9 mouse cellular contexts compared by ENCODE assay signal in genomic region chr9:114415701-114416100, GRCm38 (mm10). TPM values are rescaled to one million over a fixed set of nuclear protein-coding genes. Genes with fewer than 3 reads are reported as not detected.
DNase-seq lines count a peak whose midpoint lies in the region; ATAC-seq lines count a peak whose summit lies in the region.
"Had no signal": no experiment of that assay in that cellular context is flagged by ENCODE, and none has a peak within 500 bp of the region (broad histone marks: within the 10 kb centered on the region; RNA-seq: fewer than 3 reads in every experiment).

No protein-coding gene starts in this region.

- no peaks in the 10 kb centered on the region for H3K27me3 ChIP-seq in forebrain, embryonic 13.5 days
- H3K27me3 ChIP-seq in forebrain, embryonic 12.5 days, result no peaks in the 10 kb centered on the region
- H3K27me3 ChIP-seq in embryonic facial prominence, embryonic 14.5 days (replicated peaks; ENCODE audit: control insufficient read depth, insufficient read depth, low read length), result no peaks in the 10 kb centered on the region
- H3K27me3 ChIP-seq: liver, embryonic 15.5 days had no signal

- no peak overlapping the region for H3K27ac ChIP-seq in forebrain, embryonic 13.5 days
- H3K27ac ChIP-seq in forebrain, embryonic 12.5 days, result no peak overlapping the region
- H3K27ac ChIP-seq in embryonic facial prominence, embryonic 14.5 days (replicated peaks; ENCODE audit: low read depth, low read length), result no peak overlapping the region
- H3K27ac ChIP-seq: liver, embryonic 15.5 days had no signal

- H3K4me2 ChIP-seq in forebrain, embryonic 13.5 days, result no peak overlapping the region
- H3K4me2 ChIP-seq in forebrain, embryonic 12.5 days, result no peak overlapping the region
- no peak overlapping the region for H3K4me2 ChIP-seq in embryonic facial prominence, embryonic 14.5 days (ENCODE audit: low read depth, low read length)
- H3K4me2 ChIP-seq: liver, embryonic 15.5 days had no signal

- peak; percentile 43; the same call in 1 of the 2 replicates for ATAC-seq in forebrain, embryonic 13.5 days
- no peak for ATAC-seq in forebrain, embryonic 12.5 days (ENCODE audit: low FRiP score)
- no peak for ATAC-seq in embryonic facial prominence, embryonic 14.5 days (ENCODE audit: low read depth)

- no peaks in the 10 kb centered on the region for H3K4me1 ChIP-seq in forebrain, embryonic 13.5 days
- no peaks in the 10 kb centered on the region for H3K4me1 ChIP-seq in forebrain, embryonic 12.5 days
- H3K4me1 ChIP-seq in embryonic facial prominence, embryonic 14.5 days (ENCODE audit: control insufficient read depth, insufficient read depth, low read length), result no peaks in the 10 kb centered on the region

- H3K9me3 ChIP-seq in forebrain, embryonic 13.5 days (replicated peaks), result peaks cover 8% of the 10 kb centered on the region
- H3K9me3 ChIP-seq in forebrain, embryonic 12.5 days, result peaks cover 9% of the 10 kb centered on the region; the same call in 1 of the 2 replicates
- H3K9me3 ChIP-seq in embryonic facial prominence, embryonic 14.5 days (ENCODE audit: control insufficient read depth, low read length), result peaks cover 11% of the 10 kb centered on the region; the same call in 1 of the 2 replicates
- H3K9me3 ChIP-seq: liver, embryonic 15.5 days had no signal

- DNase-seq in 3T3-L1 (ENCODE audit: low read depth, low spot score), result peak; percentile 66
- DNase-seq in adrenal gland, postnatal 10 days, result peak; percentile 62
- peak; percentile 77 for DNase-seq in embryonic facial prominence, embryonic 14.5 days (ENCODE audit: low spot score)
- DNase-seq in kidney, postnatal 4 days, result peak; percentile 62 to 71
- peak; percentile 38 for DNase-seq in lung, postnatal 36 days
- peak; percentile 19 to 36 for DNase-seq in spleen, postnatal 36 days (ENCODE audit: low spot score in 2 of 2)

- WGBS in forebrain, embryonic 13.5 days, result 24% methylated on average over 11 of the region's 11 CpGs
- WGBS in forebrain, embryonic 12.5 days, result 22% methylated on average over 11 of the region's 11 CpGs
- 29% methylated on average over 11 of the region's 11 CpGs for WGBS in embryonic facial prominence, embryonic 14.5 days

- peaks cover 5% of the 10 kb centered on the region; the same call in 1 of the 2 replicates for H3K36me3 ChIP-seq in forebrain, embryonic 13.5 days (ENCODE audit: poor library complexity, severe bottlenecking)
- H3K36me3 ChIP-seq in forebrain, embryonic 12.5 days (replicated peaks), result peaks cover 9% of the 10 kb centered on the region
- peaks cover 16% of the 10 kb centered on the region for H3K36me3 ChIP-seq in embryonic facial prominence, embryonic 14.5 days (ENCODE audit: control insufficient read depth, insufficient read depth, low read length)

- no peak overlapping the region for H3K9ac ChIP-seq in forebrain, embryonic 13.5 days
- H3K9ac ChIP-seq in forebrain, embryonic 12.5 days, result no peak overlapping the region
- no peak overlapping the region for H3K9ac ChIP-seq in embryonic facial prominence, embryonic 14.5 days (ENCODE audit: low read depth, low read length)
- H3K9ac ChIP-seq: liver, embryonic 15.5 days had no signal

- no peak overlapping the region for H3K4me3 ChIP-seq in forebrain, embryonic 13.5 days
- H3K4me3 ChIP-seq in forebrain, embryonic 12.5 days (replicated peaks), result no peak overlapping the region
- H3K4me3 ChIP-seq in embryonic facial prominence, embryonic 14.5 days (ENCODE audit: low read depth, low read length), result no peak overlapping the region
- H3K4me3 ChIP-seq: liver, embryonic 15.5 days had no signal

RNA-seq across cellular contexts. Expression of gene Tmppe, which starts 14.8 kb away (rescaled TPM):
- polyA plus RNA-seq in forebrain, embryonic 13.5 days (2015; fragmentation: Nextera tagmentation; extraction: Ambion mirVana), result 6.7 and 8.9 TPM in 2 replicates
- polyA plus RNA-seq in forebrain, embryonic 12.5 days (2016; fragmentation: Nextera tagmentation; extraction: Ambion mirVana), result 8.2 and 8.7 TPM in 2 replicates
- total RNA-seq in adrenal gland, postnatal 10 days (2021), result 1 to 10 TPM; 4.4 to 7.4 TPM
- 2.1 and 3.2 TPM in 2 replicates for polyA plus RNA-seq in embryonic facial prominence, embryonic 14.5 days (2014; fragmentation: Nextera tagmentation; extraction: Ambion mirVana)

RNA-seq across cellular contexts. Expression of gene Glb1, which starts 14.8 kb away (rescaled TPM):
- polyA plus RNA-seq in forebrain, embryonic 13.5 days (2015; fragmentation: Nextera tagmentation; extraction: Ambion mirVana), result 17.1 and 19.4 TPM in 2 replicates
- polyA plus RNA-seq in forebrain, embryonic 12.5 days (2016; fragmentation: Nextera tagmentation; extraction: Ambion mirVana), result 19.9 and 21.4 TPM in 2 replicates
- 10 to 100 TPM; 24.8 to 26.9 TPM for total RNA-seq in adrenal gland, postnatal 10 days (2021)
- polyA plus RNA-seq in embryonic facial prominence, embryonic 14.5 days (2014; fragmentation: Nextera tagmentation; extraction: Ambion mirVana), result 42.5 and 44.6 TPM in 2 replicates

RNA-seq across cellular contexts. Expression of gene Crtap, which starts 25.2 kb away (rescaled TPM):
- 18.3 and 19.5 TPM in 2 replicates for polyA plus RNA-seq in forebrain, embryonic 13.5 days (2015; fragmentation: Nextera tagmentation; extraction: Ambion mirVana)
- 28.3 and 36.8 TPM in 2 replicates for polyA plus RNA-seq in forebrain, embryonic 12.5 days (2016; fragmentation: Nextera tagmentation; extraction: Ambion mirVana)
- 10 to 100 TPM; 89.9 to 96.4 TPM for total RNA-seq in adrenal gland, postnatal 10 days (2021)
- polyA plus RNA-seq in embryonic facial prominence, embryonic 14.5 days (2014; fragmentation: Nextera tagmentation; extraction: Ambion mirVana), result 244 and 245 TPM in 2 replicates
